Mouse (Mus musculus) megakaryocyte-erythroid progenitor cell, adult 5-6 weeks (primary cell): ENCODE data around the gene Wdr18. TPM values are rescaled to one million over a fixed set of nuclear protein-coding genes. Genes with fewer than 3 reads are reported as not detected.
"Not testable (repeated sequence)": the region's sequence is repeated elsewhere in the genome, so short reads cannot be mapped to it uniquely, and the experiment has no call there.

Source experiments
- ATAC-seq: replicated peaks from 2 replicates; pipeline ENCODE4 v1.8.0; 2016; ENCODE audit warnings: mild to moderate bottlenecking, inconsistent platforms; ENCODE audit not compliant: severe bottlenecking, poor library complexity, low FRiP score, low TSS enrichment
- total RNA-seq, 2 experiments: library from RNA; stranded (forward) in 1 of 2; stranded (reverse) in 1 of 2; fragments of 200-1000, 215-1000 nt in 1 of 2; fragments of >200 nt in 1 of 2; fragmentation: Nextera tagmentation in 1 of 2; gene quantifications; 2 replicates each; pipeline ENCODE4 v1.2.3; 2014 to 2017

The Wdr18 gene
- total RNA-seq, 2 experiments from 2014 or later, result 23.4 to 86.4 TPM

GRCm38 (mm10) chr10:79942988-79943387 lies 17.0 kb upstream of the Wdr18 start:
- no peak for ATAC-seq

GRCm38 (mm10) chr10:79943471-79943901 lies 16.5 kb upstream of the Wdr18 start:
- ATAC-seq, result no peak

DNA sequence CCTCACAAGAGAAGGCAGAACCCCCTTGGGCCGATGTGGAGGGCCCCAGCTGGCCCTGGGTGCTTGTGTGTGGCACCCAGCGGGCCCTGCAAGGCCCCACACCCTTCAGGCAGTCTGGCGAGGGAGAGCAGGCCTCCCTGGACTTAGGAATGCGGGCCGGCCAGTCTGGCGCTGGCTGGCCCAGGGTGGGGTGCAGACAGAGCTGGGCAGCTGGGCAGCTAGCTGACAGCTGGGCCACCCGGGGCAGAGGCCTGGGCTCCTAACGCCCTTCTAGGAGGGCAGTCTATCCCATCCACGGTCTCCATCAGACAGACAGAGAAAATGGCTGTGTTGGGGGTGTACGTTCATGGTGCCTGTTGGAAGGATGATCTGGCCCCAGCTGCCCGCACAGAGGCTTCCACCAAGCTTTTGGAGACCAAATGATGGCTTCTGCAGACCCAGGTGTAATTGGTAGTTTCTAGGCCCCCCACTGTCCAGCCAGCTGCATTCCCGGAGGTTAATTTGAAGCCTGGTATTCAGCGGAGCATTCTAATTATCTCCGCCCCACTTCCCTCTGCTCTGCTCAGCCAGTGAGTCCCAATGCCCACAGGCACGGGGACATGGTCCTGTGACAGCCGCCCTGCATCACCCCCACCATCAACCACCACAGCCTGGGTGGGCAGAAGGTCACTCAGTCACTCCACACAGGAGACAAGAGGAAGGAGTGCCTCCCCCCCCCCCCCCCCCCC lies 14.3 kb upstream of the Wdr18 start:
- no peak for ATAC-seq

DNA sequence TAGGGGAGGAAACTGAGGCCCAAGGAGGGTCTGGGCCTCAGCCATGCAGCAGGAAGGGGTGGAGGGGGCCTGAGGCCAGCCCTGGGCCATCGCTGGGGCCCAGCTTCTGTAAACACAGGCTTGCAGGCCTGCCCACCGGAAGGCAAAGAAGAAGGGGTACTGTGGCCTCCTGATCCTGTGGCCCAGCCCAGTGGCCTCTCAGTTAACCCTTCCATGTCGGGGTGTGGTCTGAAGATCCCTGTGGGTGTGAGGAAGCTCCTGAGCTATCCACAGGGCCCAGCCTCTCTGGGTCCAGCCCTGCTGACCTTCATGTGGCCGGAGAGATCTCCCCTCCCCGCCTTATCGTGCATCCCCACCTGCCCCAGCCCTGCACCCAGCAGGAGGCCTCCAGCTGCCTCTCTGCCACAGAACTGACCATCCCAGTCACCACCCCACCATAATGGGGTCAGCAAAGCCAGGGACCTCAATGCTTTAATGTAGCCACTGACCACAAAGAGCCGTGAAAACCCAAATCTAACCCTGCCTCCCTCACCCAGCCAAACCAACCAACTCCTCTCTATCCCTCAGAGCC lies 13.1 kb upstream of the Wdr18 start:
- no peak for ATAC-seq

GRCm38 (mm10) chr10:79947502-79947901 lies 12.4 kb upstream of the Wdr18 start:
- ATAC-seq, result no peak

GRCm38 (mm10) chr10:79949873-79950272 lies 10.1 kb upstream of the Wdr18 start:
- no peak for ATAC-seq

- ATAC-seq, result no peak
Measured at GRCm38 (mm10) chr10:79950661-79951060, 9.3 kb upstream of the Wdr18 start.

- ATAC-seq, result no peak
Measured at GRCm38 (mm10) chr10:79953946-79954345, 6.0 kb upstream of the Wdr18 start.

- ATAC-seq, result no peak
Measured at GRCm38 (mm10) chr10:79955691-79956090, 4.3 kb upstream of the Wdr18 start.

DNA sequence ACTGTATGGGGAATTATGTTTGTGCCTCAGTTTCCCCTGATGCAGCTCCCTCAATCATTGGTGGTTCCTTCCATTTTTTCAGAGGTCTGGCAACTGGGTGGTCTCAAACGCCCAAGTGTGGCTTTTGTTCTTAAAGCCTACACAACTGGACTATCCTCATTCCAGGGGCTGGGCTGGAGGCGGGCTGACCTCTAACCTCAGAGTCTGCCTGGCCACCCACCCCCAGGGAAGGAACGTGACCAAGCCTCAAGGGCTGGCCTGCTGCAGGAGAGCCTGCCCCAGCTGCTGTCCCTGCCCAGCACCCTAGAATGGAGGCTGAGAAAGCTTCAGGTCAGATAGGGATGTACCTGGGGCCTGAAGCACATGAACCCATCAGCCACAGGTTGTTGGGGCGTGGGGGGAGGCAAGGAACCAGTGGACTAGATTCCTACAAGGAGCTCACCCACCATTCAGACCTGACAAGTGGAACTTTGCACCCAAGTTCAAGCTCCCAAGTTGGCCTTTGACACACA lies 3.3 kb upstream of the Wdr18 start:
- no peak for ATAC-seq

DNA sequence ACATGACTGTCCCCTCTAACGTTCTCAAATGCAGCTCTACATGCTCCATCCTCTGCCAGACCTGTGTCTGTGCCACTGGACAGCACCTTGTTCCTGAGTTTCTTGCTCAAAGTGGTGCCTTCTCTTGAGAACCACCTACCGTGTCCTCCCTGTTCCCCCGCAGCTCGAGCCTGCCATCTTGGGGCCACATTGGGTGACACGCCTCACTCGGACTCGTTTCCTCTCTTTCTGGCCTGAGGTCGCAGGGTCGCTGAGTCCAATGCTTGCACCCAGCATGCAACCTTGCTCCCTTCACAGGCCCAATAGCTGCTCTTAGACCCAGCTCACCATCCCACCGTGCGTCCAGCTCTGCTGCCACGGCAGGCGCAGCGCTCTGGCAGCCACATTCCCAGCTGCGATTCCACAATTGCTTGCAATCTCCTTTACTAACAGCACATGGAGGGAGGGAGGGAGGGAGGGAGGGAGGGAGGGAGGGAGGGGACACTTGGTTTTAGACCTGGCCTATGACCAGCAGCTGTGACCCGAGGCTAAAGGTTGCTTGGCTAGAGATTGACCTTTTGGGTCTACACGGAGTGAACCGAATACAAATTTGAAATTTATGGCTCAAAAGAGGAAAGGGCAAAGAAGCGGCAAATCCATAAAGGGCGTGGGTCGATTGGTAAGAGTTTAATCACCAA lies 1.7 kb upstream of the Wdr18 start:
- ATAC-seq, result peak; percentile 63

DNA sequence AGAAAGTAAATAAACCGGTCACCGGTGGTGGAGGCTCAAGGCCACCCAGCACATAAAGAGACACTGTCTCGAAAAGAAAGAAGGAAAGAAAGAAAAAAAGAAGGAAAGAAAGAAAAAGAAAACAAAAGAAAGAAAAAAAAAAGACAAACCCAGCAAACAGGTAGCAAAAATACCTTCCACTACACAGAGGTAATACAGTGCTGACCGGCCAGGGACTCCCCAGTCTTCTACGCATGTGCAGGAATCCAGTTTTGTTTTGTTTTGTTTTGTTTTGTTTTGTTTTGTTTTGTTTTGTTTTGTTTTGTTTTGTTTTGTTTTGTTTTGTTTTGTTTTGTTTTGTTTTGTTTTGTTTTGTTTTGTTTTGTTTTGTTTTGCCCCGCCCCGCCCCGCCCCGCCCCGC lies 540 bp upstream of the Wdr18 start:
- ATAC-seq, result not testable (repeated sequence)

DNA sequence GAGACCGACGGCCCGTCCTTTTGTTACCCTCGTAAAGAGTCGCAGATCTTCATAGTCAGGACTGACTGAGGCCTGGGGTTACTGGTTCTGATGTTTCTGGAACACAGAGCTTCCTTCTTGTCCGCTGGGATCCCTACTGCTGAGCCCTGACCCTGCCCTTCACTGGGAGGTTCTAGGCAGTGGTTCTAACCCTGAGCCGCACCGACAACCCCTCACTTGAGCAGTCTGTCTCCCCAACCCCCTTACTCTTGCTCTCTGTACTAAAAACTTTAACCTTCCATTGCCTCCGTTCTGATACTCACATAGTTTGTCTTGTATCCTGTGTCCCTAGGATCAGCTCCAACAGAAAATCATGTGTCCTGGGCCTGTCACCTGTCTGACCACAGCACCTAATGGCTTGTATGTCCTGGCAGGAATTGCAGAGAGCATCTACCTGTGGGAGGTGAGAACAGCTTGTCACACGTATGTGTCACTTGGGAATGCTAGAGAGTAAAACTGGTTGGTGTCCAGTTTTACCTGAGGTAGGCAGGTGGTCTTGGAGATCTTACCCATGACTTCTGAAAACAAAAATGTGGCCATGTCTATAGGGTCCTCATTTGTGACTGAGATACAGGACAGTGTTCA lies 831 bp downstream of the Wdr18 start:
- no peak for ATAC-seq

DNA sequence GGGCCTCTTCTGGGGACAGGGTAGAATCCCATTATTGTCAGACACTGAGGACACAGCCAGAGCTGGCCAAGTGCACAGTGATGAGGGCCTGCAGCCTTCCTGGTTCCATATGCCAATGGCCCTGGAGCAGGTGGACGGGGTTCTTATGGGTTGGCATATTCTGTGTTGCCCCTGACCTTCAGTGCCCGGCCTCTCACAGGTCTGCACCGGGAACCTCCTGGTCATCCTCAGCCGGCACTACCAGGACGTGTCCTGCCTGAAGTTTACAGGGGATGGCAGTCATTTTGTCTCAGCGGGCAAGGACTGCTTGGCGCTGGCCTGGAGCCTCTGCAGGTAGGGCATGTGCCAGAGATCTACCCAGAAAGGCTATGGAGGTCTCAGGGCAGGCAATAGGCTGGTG lies 4.8 kb downstream of the Wdr18 start:
- no peak for ATAC-seq

DNA sequence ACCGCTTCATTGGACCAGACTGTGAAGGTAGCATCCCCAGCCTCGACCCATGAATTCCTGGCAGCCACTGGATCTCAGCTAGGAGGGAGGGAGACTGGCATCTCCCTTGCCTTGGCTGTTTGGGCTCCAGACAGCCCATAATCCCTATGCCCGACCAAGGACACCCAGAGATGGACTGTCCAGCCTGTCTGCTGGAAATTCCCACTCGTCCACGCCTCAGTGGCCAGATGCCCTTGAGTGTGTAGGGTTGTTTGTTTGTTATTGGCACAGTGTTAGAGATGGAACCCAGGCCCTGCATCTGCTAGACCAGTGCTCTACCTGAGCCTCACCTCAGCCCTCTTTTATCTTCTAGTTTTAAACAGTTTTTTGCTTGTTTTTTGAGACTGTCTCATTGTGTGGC lies 5.4 kb downstream of the Wdr18 start:
- no peak for ATAC-seq

- no peak for ATAC-seq
Measured at GRCm38 (mm10) chr10:79966886-79967400, 7.0 kb downstream of the Wdr18 start.

DNA sequence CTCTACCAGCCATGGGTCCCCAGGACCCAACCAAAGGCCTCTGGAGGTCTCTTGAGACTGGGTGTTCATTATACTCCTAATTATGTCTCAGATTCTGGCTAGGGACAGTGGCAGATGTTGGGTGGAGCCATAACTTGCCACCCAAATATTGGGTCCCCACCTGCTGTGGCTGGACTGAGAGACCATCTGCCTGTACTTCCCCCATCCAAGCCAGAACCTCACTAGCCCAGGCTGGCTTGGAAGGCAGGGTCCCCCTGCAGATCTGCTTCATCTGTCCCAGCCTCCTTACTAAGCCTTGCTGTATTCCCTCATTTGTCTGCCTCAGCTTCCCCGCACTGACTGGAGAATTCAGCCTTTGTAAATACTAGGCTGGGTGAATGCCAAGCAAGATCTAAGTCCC lies 8.2 kb downstream of the Wdr18 start:
- ATAC-seq, result no peak

DNA sequence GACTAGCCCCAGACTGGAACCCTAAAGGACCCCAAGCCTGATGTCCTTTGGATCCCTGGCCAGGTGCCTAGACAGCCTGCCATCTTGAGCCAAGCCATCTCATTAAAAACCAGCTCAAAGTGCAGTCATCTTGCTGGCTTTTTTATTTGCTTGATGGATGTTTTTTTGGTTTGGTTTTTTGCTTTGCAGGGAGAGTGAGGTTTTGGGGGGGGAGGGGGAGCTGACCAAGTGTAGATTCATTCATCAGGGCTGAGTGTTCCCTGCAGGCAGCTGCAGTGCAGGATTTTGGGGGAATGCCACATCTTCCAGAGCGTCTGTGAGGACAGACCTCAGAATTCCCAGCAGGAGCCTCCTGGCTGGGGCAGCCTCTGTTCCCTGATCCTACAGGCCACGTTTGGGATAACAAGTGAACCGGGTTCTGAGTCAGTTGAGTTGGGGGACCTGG lies 9.2 kb downstream of the Wdr18 start:
- no peak for ATAC-seq

- ATAC-seq, result no peak
Measured at GRCm38 (mm10) chr10:79970415-79971182, 10.6 kb downstream of the Wdr18 start, which contains the start of gene Grin3b. Gene Grin3b, plus strand, starts transcription at chr10:79970715.
